Mouse (Mus musculus): ENCODE measurements at regions not wholly inside any gene's neighbourhood (a gene's known extent, or its start where the extent isn't known, plus 50 kb on each side); places are given as distances from the start of the nearest gene placed in this dataset.

- no peaks in the 10 kb centered on the region for H3K4me1 ChIP-seq
- 73% methylated on average over 9 of the region's 9 CpGs for WGBS
- H3K27me3 ChIP-seq (ENCODE audit: insufficient read depth, poor library complexity, severe bottlenecking) = no peaks in the 10 kb centered on the region
- H3K4me3 ChIP-seq = no peak overlapping the region
- H3K36me3 ChIP-seq = no peaks in the 10 kb centered on the region
- no peaks in the 10 kb centered on the region for H3K9me3 ChIP-seq
- DNase-seq (ENCODE audit: low spot score) = no peak
- no peak overlapping the region for H3K27ac ChIP-seq
Measured at GRCm38 (mm10) chr17:63683345-63683744, 179.5 kb upstream of the Fer start.

- Histone ChIP-seq H3K4me3 (no peak overlapping the region), H3K36me3 (no peaks in the 10 kb centered on the region), H3K27me3 (ENCODE audit: insufficient read depth, poor library complexity, severe bottlenecking) (no peaks in the 10 kb centered on the region), H3K4me1 (no peaks in the 10 kb centered on the region), H3K27ac (no peak overlapping the region), H3K9me3 (no peaks in the 10 kb centered on the region)
- no peak for DNase-seq (ENCODE audit: low spot score)
- WGBS = 45% methylated on average over 3 of the region's 3 CpGs
Measured at GRCm38 (mm10) chr17:63684026-63684425, 178.8 kb upstream of the Fer start.

- Histone ChIP-seq H3K4me3 (no peak overlapping the region), H3K9me3 (no peaks in the 10 kb centered on the region), H3K4me1 (no peaks in the 10 kb centered on the region), H3K27ac (no peak overlapping the region), H3K27me3 (ENCODE audit: insufficient read depth, poor library complexity, severe bottlenecking) (no peaks in the 10 kb centered on the region), H3K36me3 (no peaks in the 10 kb centered on the region)
- no peak for DNase-seq (ENCODE audit: low spot score)
- WGBS = 69% methylated on average over 4 of the region's 4 CpGs
Measured at GRCm38 (mm10) chr17:63685956-63686355, 176.9 kb upstream of the Fer start.

GRCm38 (mm10) chr17:63686361-63686760 is 176.5 kb upstream of the Fer start:
- Histone ChIP-seq H3K4me3 (no peak overlapping the region), H3K27me3 (ENCODE audit: insufficient read depth, poor library complexity, severe bottlenecking) (no peaks in the 10 kb centered on the region), H3K27ac (no peak overlapping the region), H3K4me1 (no peaks in the 10 kb centered on the region), H3K36me3 (no peaks in the 10 kb centered on the region), H3K9me3 (no peaks in the 10 kb centered on the region)
- DNase-seq (ENCODE audit: low spot score) = no peak
- 80% methylated on average over 4 of the region's 4 CpGs for WGBS

GRCm38 (mm10) chr17:63689291-63689690 is 173.6 kb upstream of the Fer start:
- no peaks in the 10 kb centered on the region for H3K36me3 ChIP-seq
- no peaks in the 10 kb centered on the region for H3K9me3 ChIP-seq
- 75% methylated on average over 8 of the region's 8 CpGs for WGBS
- H3K4me3 ChIP-seq = no peak overlapping the region
- no peaks in the 10 kb centered on the region for H3K4me1 ChIP-seq
- no peaks in the 10 kb centered on the region for H3K27me3 ChIP-seq (ENCODE audit: insufficient read depth, poor library complexity, severe bottlenecking)
- no peak for DNase-seq (ENCODE audit: low spot score)
- H3K27ac ChIP-seq = no peak overlapping the region

GRCm38 (mm10) chr17:63690829-63691689 is 171.8 kb upstream of the Fer start:
- no peaks in the 10 kb centered on the region for H3K4me1 ChIP-seq
- H3K36me3 ChIP-seq = no peaks in the 10 kb centered on the region
- H3K9me3 ChIP-seq = no peaks in the 10 kb centered on the region
- 80% methylated on average over 11 of the region's 11 CpGs for WGBS
- DNase-seq (ENCODE audit: low spot score) = no peak
- no peak overlapping the region for H3K4me3 ChIP-seq
- H3K27me3 ChIP-seq (ENCODE audit: insufficient read depth, poor library complexity, severe bottlenecking) = no peaks in the 10 kb centered on the region
- H3K27ac ChIP-seq = no peak overlapping the region

GRCm38 (mm10) chr17:63691690-63691968 is 171.2 kb upstream of the Fer start:
- H3K27me3 ChIP-seq (ENCODE audit: insufficient read depth, poor library complexity, severe bottlenecking) = no peaks in the 10 kb centered on the region
- no peaks in the 10 kb centered on the region for H3K4me1 ChIP-seq
- H3K9me3 ChIP-seq = no peaks in the 10 kb centered on the region
- 75% methylated on average over 3 of the region's 3 CpGs for WGBS
- no peak overlapping the region for H3K4me3 ChIP-seq
- H3K27ac ChIP-seq = no peak overlapping the region
- no peaks in the 10 kb centered on the region for H3K36me3 ChIP-seq
- DNase-seq (ENCODE audit: low spot score) = no peak

- Histone ChIP-seq H3K36me3 (no peaks in the 10 kb centered on the region), H3K27me3 (ENCODE audit: insufficient read depth, poor library complexity, severe bottlenecking) (no peaks in the 10 kb centered on the region), H3K4me1 (no peaks in the 10 kb centered on the region), H3K27ac (no peak overlapping the region), H3K4me3 (no peak overlapping the region), H3K9me3 (no peaks in the 10 kb centered on the region)
- DNase-seq (ENCODE audit: low spot score) = no peak
- WGBS = 100% methylated on average over 1 of the region's 1 CpGs
Measured at GRCm38 (mm10) chr17:63693274-63693673, 169.6 kb upstream of the Fer start.

- 70% methylated on average over 6 of the region's 6 CpGs for WGBS
- Histone ChIP-seq H3K9me3 (no peaks in the 10 kb centered on the region), H3K27me3 (ENCODE audit: insufficient read depth, poor library complexity, severe bottlenecking) (no peaks in the 10 kb centered on the region), H3K4me3 (no peak overlapping the region), H3K27ac (no peak overlapping the region), H3K36me3 (no peaks in the 10 kb centered on the region), H3K4me1 (no peaks in the 10 kb centered on the region)
- DNase-seq (ENCODE audit: low spot score) = no peak
Measured at GRCm38 (mm10) chr17:63699537-63699936, 163.3 kb upstream of the Fer start.

- WGBS = 90% methylated on average over 3 of the region's 3 CpGs
- H3K9me3 ChIP-seq = no peaks in the 10 kb centered on the region
Measured at GRCm38 (mm10) chr17:63704991-63705390, 157.9 kb upstream of the Fer start.

GRCm38 (mm10) chr17:63712937-63713336 is 149.9 kb upstream of the Fer start:
- H3K4me3 ChIP-seq = no peak overlapping the region
- no peaks in the 10 kb centered on the region for H3K36me3 ChIP-seq
- no peak overlapping the region for H3K27ac ChIP-seq
- H3K9me3 ChIP-seq = no peaks in the 10 kb centered on the region
- no peaks in the 10 kb centered on the region for H3K27me3 ChIP-seq (ENCODE audit: insufficient read depth, poor library complexity, severe bottlenecking)
- H3K4me1 ChIP-seq = no peaks in the 10 kb centered on the region
- 76% methylated on average over 6 of the region's 6 CpGs for WGBS
- DNase-seq (ENCODE audit: low spot score) = no peak

More at GRCm38 (mm10) chr17:63704991-63705390, 157.9 kb upstream of the Fer start:
- Histone ChIP-seq H3K27ac (no peak overlapping the region), H3K4me3 (no peak overlapping the region), H3K27me3 (ENCODE audit: insufficient read depth, poor library complexity, severe bottlenecking) (no peaks in the 10 kb centered on the region), H3K36me3 (no peaks in the 10 kb centered on the region), H3K4me1 (no peaks in the 10 kb centered on the region)
- DNase-seq (ENCODE audit: low spot score) = no peak

GRCm38 (mm10) chr17:63715687-63716086 is 147.2 kb upstream of the Fer start:
- H3K36me3 ChIP-seq = no peaks in the 10 kb centered on the region
- H3K27ac ChIP-seq = no peak overlapping the region
- WGBS = 92% methylated on average over 9 of the region's 9 CpGs
- H3K4me3 ChIP-seq = no peak overlapping the region
- H3K27me3 ChIP-seq (ENCODE audit: insufficient read depth, poor library complexity, severe bottlenecking) = no peaks in the 10 kb centered on the region
- DNase-seq (ENCODE audit: low spot score) = no peak
- no peaks in the 10 kb centered on the region for H3K4me1 ChIP-seq
- H3K9me3 ChIP-seq = no peaks in the 10 kb centered on the region

- 77% methylated on average over 6 of the region's 6 CpGs for WGBS
- Histone ChIP-seq H3K4me3 (no peak overlapping the region), H3K27ac (no peak overlapping the region), H3K9me3 (no peaks in the 10 kb centered on the region), H3K27me3 (ENCODE audit: insufficient read depth, poor library complexity, severe bottlenecking) (no peaks in the 10 kb centered on the region), H3K4me1 (no peaks in the 10 kb centered on the region), H3K36me3 (no peaks in the 10 kb centered on the region)
- DNase-seq (ENCODE audit: low spot score) = no peak
Measured at GRCm38 (mm10) chr17:63716161-63716560, 146.7 kb upstream of the Fer start.

- H3K9me3 ChIP-seq = no peaks in the 10 kb centered on the region
- no peak for DNase-seq (ENCODE audit: low spot score)
- no peak overlapping the region for H3K27ac ChIP-seq
- H3K27me3 ChIP-seq (ENCODE audit: insufficient read depth, poor library complexity, severe bottlenecking) = no peaks in the 10 kb centered on the region
- H3K4me1 ChIP-seq = no peaks in the 10 kb centered on the region
- no peaks in the 10 kb centered on the region for H3K36me3 ChIP-seq
- 69% methylated on average over 9 of the region's 9 CpGs for WGBS
- no peak overlapping the region for H3K4me3 ChIP-seq
Measured at GRCm38 (mm10) chr17:63717051-63717578, 145.7 kb upstream of the Fer start.
